Mouse (Mus musculus): Measurements from ENCODE around the gene Plscr2. TPM values are rescaled to one million over a fixed set of nuclear protein-coding genes. Genes with fewer than 3 reads are reported as not detected.
"Not testable (repeated sequence)": the region's sequence is repeated elsewhere in the genome, so short reads cannot be mapped to it uniquely, and the experiment has no call there.

The Plscr2 gene
- polyA plus RNA-seq, 1 experiment from 2014 or later = 0.33 TPM

- ATAC-seq (ENCODE audit: low FRiP score) = no peak
- H3K36me3 ChIP-seq (ENCODE audit: control insufficient read depth, insufficient read depth, low read length) = no peaks in the 10 kb centered on the region
- H3K9ac ChIP-seq (ENCODE audit: low read length) = no peak overlapping the region
- no peak overlapping the region for H3K27ac ChIP-seq (ENCODE audit: low read depth, low read length)
- 77% methylated on average over 3 of the region's 3 CpGs for WGBS
- no peak overlapping the region for H3K4me3 ChIP-seq (ENCODE audit: low read depth, low read length)
- H3K4me2 ChIP-seq = no peak overlapping the region
- DNase-seq (ENCODE audit: low spot score, missing footprints) = no peak
- no peaks in the 10 kb centered on the region for H3K27me3 ChIP-seq (ENCODE audit: control insufficient read depth, insufficient read depth, low read length)
- no peaks in the 10 kb centered on the region for H3K9me3 ChIP-seq (ENCODE audit: control insufficient read depth, low read length)
- H3K4me1 ChIP-seq (ENCODE audit: control insufficient read depth, insufficient read depth, low read length) = no peaks in the 10 kb centered on the region
Measured at GRCm38 (mm10) chr9:92292922-92293321, 17.5 kb downstream of the Plscr2 start.

- Histone ChIP-seq H3K9me3 (ENCODE audit: control insufficient read depth, low read length) (no peaks in the 10 kb centered on the region), H3K9ac (ENCODE audit: low read length) (no peak overlapping the region), H3K4me2 (no peak overlapping the region), H3K27me3 (ENCODE audit: control insufficient read depth, insufficient read depth, low read length) (no peaks in the 10 kb centered on the region), H3K36me3 (ENCODE audit: control insufficient read depth, insufficient read depth, low read length) (no peaks in the 10 kb centered on the region), H3K27ac (ENCODE audit: low read depth, low read length) (no peak overlapping the region), H3K4me1 (ENCODE audit: control insufficient read depth, insufficient read depth, low read length) (no peaks in the 10 kb centered on the region), H3K4me3 (ENCODE audit: low read depth, low read length) (no peak overlapping the region)
- 88% methylated on average over 2 of the region's 2 CpGs for WGBS
- DNase-seq (ENCODE audit: low spot score, missing footprints) (no peak), ATAC-seq (ENCODE audit: low FRiP score) (no peak)
Measured at GRCm38 (mm10) chr9:92293560-92294548, 18.5 kb downstream of the Plscr2 start.

GRCm38 (mm10) chr9:92298288-92298687 is 22.9 kb downstream of the Plscr2 start:
- H3K9me3 ChIP-seq (ENCODE audit: control insufficient read depth, low read length) = no peaks in the 10 kb centered on the region
- H3K36me3 ChIP-seq (ENCODE audit: control insufficient read depth, insufficient read depth, low read length) = no peaks in the 10 kb centered on the region
- WGBS = 78% methylated on average over 1 of the region's 1 CpGs
- no peak overlapping the region for H3K4me2 ChIP-seq
- DNase-seq (ENCODE audit: low spot score, missing footprints) (no peak), ATAC-seq (ENCODE audit: low FRiP score) (no peak)
- no peaks in the 10 kb centered on the region for H3K27me3 ChIP-seq (ENCODE audit: control insufficient read depth, insufficient read depth, low read length)
- no peak overlapping the region for H3K9ac ChIP-seq (ENCODE audit: low read length)
- no peaks in the 10 kb centered on the region for H3K4me1 ChIP-seq (ENCODE audit: control insufficient read depth, insufficient read depth, low read length)
- H3K27ac ChIP-seq (ENCODE audit: low read depth, low read length) = no peak overlapping the region
- H3K4me3 ChIP-seq (ENCODE audit: low read depth, low read length) = no peak overlapping the region

GRCm38 (mm10) chr9:92301213-92301612 is 25.8 kb downstream of the Plscr2 start:
- Histone ChIP-seq H3K27ac (ENCODE audit: low read depth, low read length) (no peak overlapping the region), H3K4me1 (ENCODE audit: control insufficient read depth, insufficient read depth, low read length) (no peaks in the 10 kb centered on the region), H3K9ac (ENCODE audit: low read length) (no peak overlapping the region), H3K9me3 (ENCODE audit: control insufficient read depth, low read length) (no peaks in the 10 kb centered on the region), H3K27me3 (ENCODE audit: control insufficient read depth, insufficient read depth, low read length) (no peaks in the 10 kb centered on the region), H3K4me2 (no peak overlapping the region), H3K36me3 (ENCODE audit: control insufficient read depth, insufficient read depth, low read length) (no peaks in the 10 kb centered on the region), H3K4me3 (ENCODE audit: low read depth, low read length) (no peak overlapping the region)
- DNase-seq (ENCODE audit: low spot score, missing footprints) = no peak
- no peak for ATAC-seq (ENCODE audit: low FRiP score)
- 70% methylated on average over 3 of the region's 3 CpGs for WGBS

GRCm38 (mm10) chr9:92305075-92305474 is 29.7 kb downstream of the Plscr2 start:
- Histone ChIP-seq H3K27ac (ENCODE audit: low read depth, low read length) (no peak overlapping the region), H3K4me1 (ENCODE audit: control insufficient read depth, insufficient read depth, low read length) (no peaks in the 10 kb centered on the region), H3K9me3 (ENCODE audit: control insufficient read depth, low read length) (no peaks in the 10 kb centered on the region), H3K36me3 (ENCODE audit: control insufficient read depth, insufficient read depth, low read length) (no peaks in the 10 kb centered on the region), H3K27me3 (ENCODE audit: control insufficient read depth, insufficient read depth, low read length) (no peaks in the 10 kb centered on the region), H3K4me3 (ENCODE audit: low read depth, low read length) (no peak overlapping the region), H3K9ac (ENCODE audit: low read length) (no peak overlapping the region), H3K4me2 (no peak overlapping the region)
- DNase-seq (ENCODE audit: low spot score, missing footprints) = no peak
- ATAC-seq (ENCODE audit: low FRiP score) = no peak
- WGBS = 74% methylated on average over 8 of the region's 8 CpGs

- ATAC-seq (ENCODE audit: low FRiP score) (no peak), DNase-seq (ENCODE audit: low spot score, missing footprints) (no peak)
- no peak overlapping the region for H3K4me2 ChIP-seq
- no peaks in the 10 kb centered on the region for H3K27me3 ChIP-seq (ENCODE audit: control insufficient read depth, insufficient read depth, low read length)
- no peaks in the 10 kb centered on the region for H3K9me3 ChIP-seq (ENCODE audit: control insufficient read depth, low read length)
- no peak overlapping the region for H3K4me3 ChIP-seq (ENCODE audit: low read depth, low read length)
- H3K27ac ChIP-seq (ENCODE audit: low read depth, low read length) = no peak overlapping the region
- H3K4me1 ChIP-seq (ENCODE audit: control insufficient read depth, insufficient read depth, low read length) = no peaks in the 10 kb centered on the region
- WGBS = 74% methylated on average over 8 of the region's 8 CpGs
- H3K9ac ChIP-seq (ENCODE audit: low read length) = no peak overlapping the region
- H3K36me3 ChIP-seq (ENCODE audit: control insufficient read depth, insufficient read depth, low read length) = no peaks in the 10 kb centered on the region
Measured at GRCm38 (mm10) chr9:92305620-92306220, 30.3 kb downstream of the Plscr2 start.

- DNase-seq (ENCODE audit: low spot score, missing footprints) (no peak), ATAC-seq (ENCODE audit: low FRiP score) (no peak)
- no peak within 1 kb of the TSS for H3K4me3 ChIP-seq (ENCODE audit: low read depth, low read length)
- no peaks in the 10 kb centered on the region for H3K36me3 ChIP-seq (ENCODE audit: control insufficient read depth, insufficient read depth, low read length)
- no peak within 1 kb of the TSS for H3K27ac ChIP-seq (ENCODE audit: low read depth, low read length)
- no peak within 1 kb of the TSS for H3K9ac ChIP-seq (ENCODE audit: low read length)
- no peaks in the 10 kb centered on the region for H3K4me1 ChIP-seq (ENCODE audit: control insufficient read depth, insufficient read depth, low read length)
- no peaks in the 10 kb centered on the region for H3K27me3 ChIP-seq (ENCODE audit: control insufficient read depth, insufficient read depth, low read length)
- H3K9me3 ChIP-seq (ENCODE audit: control insufficient read depth, low read length) = no peaks in the 10 kb centered on the region
- no peak within 1 kb of the TSS for H3K4me2 ChIP-seq
- WGBS = 83% methylated on average over 1 of the region's 1 CpGs
Measured at GRCm38 (mm10) chr9:92309077-92309476, 33.7 kb downstream of the Plscr2 start, which contains the start of gene 1700057G04Rik. 1700057G04Rik (plus strand) TSS chr9:92309377.

GRCm38 (mm10) chr9:92316791-92317190 is 41.4 kb downstream of the Plscr2 start:
- DNase-seq (ENCODE audit: low spot score, missing footprints) = no peak
- H3K9me3 ChIP-seq (ENCODE audit: control insufficient read depth, low read length) = no peaks in the 10 kb centered on the region
- no peak overlapping the region for H3K4me2 ChIP-seq
- H3K4me1 ChIP-seq (ENCODE audit: control insufficient read depth, insufficient read depth, low read length) = no peaks in the 10 kb centered on the region
- 88% methylated on average over 3 of the region's 3 CpGs for WGBS
- ATAC-seq (ENCODE audit: low FRiP score) = no peak
- no peak overlapping the region for H3K27ac ChIP-seq (ENCODE audit: low read depth, low read length)
- H3K4me3 ChIP-seq (ENCODE audit: low read depth, low read length) = no peak overlapping the region
- no peaks in the 10 kb centered on the region for H3K27me3 ChIP-seq (ENCODE audit: control insufficient read depth, insufficient read depth, low read length)
- no peak overlapping the region for H3K9ac ChIP-seq (ENCODE audit: low read length)
- no peaks in the 10 kb centered on the region for H3K36me3 ChIP-seq (ENCODE audit: control insufficient read depth, insufficient read depth, low read length)

- H3K9ac ChIP-seq (ENCODE audit: low read length); ATAC-seq (ENCODE audit: low FRiP score); H3K4me1 ChIP-seq (ENCODE audit: control insufficient read depth, insufficient read depth, low read length); H3K27ac ChIP-seq (ENCODE audit: low read depth, low read length); H3K9me3 ChIP-seq (ENCODE audit: control insufficient read depth, low read length); H3K4me3 ChIP-seq (ENCODE audit: low read depth, low read length); H3K36me3 ChIP-seq (ENCODE audit: control insufficient read depth, insufficient read depth, low read length); DNase-seq (ENCODE audit: low spot score, missing footprints); H3K4me2 ChIP-seq; H3K27me3 ChIP-seq (ENCODE audit: control insufficient read depth, insufficient read depth, low read length): not testable (repeated sequence)
- WGBS = 75% methylated on average over 9 of the region's 9 CpGs
Measured at GRCm38 (mm10) chr9:92325936-92326335, 50.5 kb downstream of the Plscr2 start.

All from midbrain, embryonic 11.5 days (tissue).